Mouse (Mus musculus) limb, embryonic 11.5 days (tissue): ENCODE data around the gene Tma7. TPM values are rescaled to one million over a fixed set of nuclear protein-coding genes. Genes with fewer than 3 reads are reported as not detected.

Experiments used
- ATAC-seq: fragments of 200-750 bp; cut with Nextera tagmentation; 2 replicates; pipeline ENCODE4 v1.8.0; 2017; ENCODE audit warnings: low read depth; ENCODE audit not compliant: insufficient number of reproducible peaks, low FRiP score, low TSS enrichment
- DNase-seq: peaks from one replicate; pipeline ENCODE4 v3.0.0-alpha.2; 2015; ENCODE audit warnings: low spot score
- H3K27ac ChIP-seq: fragments of 300-500 bp; sonication (generic); replicated peaks from 2 replicates; pipeline ENCODE4 v1.5.1; 2014; ENCODE audit warnings: low read depth, mild to moderate bottlenecking, low read length
- H3K27me3 ChIP-seq: fragments of 300-500 bp; sonication (generic); 2 replicates; pipeline ENCODE4 v1.6.1; 2014; ENCODE audit warnings: mild to moderate bottlenecking, low read length, mixed read lengths; ENCODE audit not compliant: control insufficient read depth, insufficient read depth
- H3K36me3 ChIP-seq: fragments of 300-500 bp; sonication (generic); 2 replicates; pipeline ENCODE4 v1.6.1; 2014; ENCODE audit warnings: mild to moderate bottlenecking, low read length, moderate library complexity, mixed read lengths; ENCODE audit not compliant: control insufficient read depth, insufficient read depth
- H3K4me1 ChIP-seq: fragments of 300-500 bp; sonication (generic); 2 replicates; pipeline ENCODE4 v1.6.1; 2014; ENCODE audit warnings: low read length, mixed read lengths; ENCODE audit not compliant: control insufficient read depth, insufficient read depth
- H3K4me2 ChIP-seq: fragments of 300-500 bp; sonication (generic); 2 replicates; pipeline ENCODE4 v1.6.1; 2014; ENCODE audit warnings: low read depth, mild to moderate bottlenecking, moderate library complexity; ENCODE audit not compliant: severe bottlenecking
- H3K4me3 ChIP-seq: fragments of 300-500 bp; sonication (generic); 2 replicates; pipeline ENCODE4 v1.5.1; 2014; ENCODE audit warnings: low read depth, low read length
- H3K9ac ChIP-seq: fragments of 300-500 bp; sonication (generic); 2 replicates; pipeline ENCODE4 v1.6.1; 2014; ENCODE audit warnings: mild to moderate bottlenecking, low read length
- H3K9me3 ChIP-seq: fragments of 300-500 bp; sonication (generic); 2 replicates; pipeline ENCODE4 v1.6.1; 2016; ENCODE audit warnings: low read length; ENCODE audit not compliant: control insufficient read depth
- WGBS: fragments of 180-500 bp; shearing (Covaris S2); extraction: QIAGEN DNeasy Blood & Tissue Kit; methylation state at CpG from one replicate; pipeline ENCODE4 v1.1.7; 2014; 5-methylcytosine and 5-hydroxymethylcytosine counted together
- polyA plus RNA-seq: library from polyadenylated mRNA; unstranded; fragments of >200 nt; fragmentation: Nextera tagmentation; extraction: Ambion mirVana; gene quantifications from 2 replicates; pipeline ENCODE4 v1.2.1, GENCODE M21; 2014

Gene Tma7
- polyA plus RNA-seq, 1 experiment from 2014 or later: 871 TPM

- Histone ChIP-seq H3K4me2 (no peak overlapping the region), H3K4me3 (no peak overlapping the region), H3K36me3 (peaks cover 3% of the 10 kb centered on the region; the same call in 1 of the 2 replicates), H3K27ac (no peak overlapping the region), H3K27me3 (no peaks in the 10 kb centered on the region), H3K9ac (no peak overlapping the region), H3K9me3 (no peaks in the 10 kb centered on the region), H3K4me1 (no peaks in the 10 kb centered on the region)
- ATAC-seq (no peak), DNase-seq (peak; percentile 47)
- 48% methylated on average over 2 of the region's 2 CpGs for WGBS
These were observed 40.2 kb upstream of the Tma7 start for GRCm38 (mm10) chr9:109122553-109123085.

- H3K4me3 ChIP-seq: no peak overlapping the region
- no peaks in the 10 kb centered on the region for H3K4me1 ChIP-seq
- H3K4me2 ChIP-seq: no peak overlapping the region
- no peaks in the 10 kb centered on the region for H3K9me3 ChIP-seq
- ATAC-seq (no peak), DNase-seq (no peak)
- no peak overlapping the region for H3K9ac ChIP-seq
- H3K27ac ChIP-seq: no peak overlapping the region
- 90% methylated on average over 6 of the region's 6 CpGs for WGBS
- peaks cover 6% of the 10 kb centered on the region for H3K36me3 ChIP-seq
- H3K27me3 ChIP-seq: no peaks in the 10 kb centered on the region
These were observed 38.6 kb upstream of the Tma7 start for GRCm38 (mm10) chr9:109120956-109121355.

GRCm38 (mm10) chr9:109119571-109119970, 37.2 kb upstream of the Tma7 start:
- Histone ChIP-seq H3K9ac (no peak overlapping the region), H3K27ac (no peak overlapping the region), H3K36me3 (peaks cover 12% of the 10 kb centered on the region), H3K4me2 (no peak overlapping the region), H3K27me3 (no peaks in the 10 kb centered on the region), H3K4me3 (no peak overlapping the region), H3K4me1 (no peaks in the 10 kb centered on the region), H3K9me3 (no peaks in the 10 kb centered on the region)
- WGBS: 94% methylated on average over 9 of the region's 9 CpGs
- no peak for ATAC-seq
- DNase-seq: no peak

GRCm38 (mm10) chr9:109118106-109118505, 35.7 kb upstream of the Tma7 start:
- H3K4me2 ChIP-seq: no peak overlapping the region
- H3K9me3 ChIP-seq: no peaks in the 10 kb centered on the region
- H3K4me3 ChIP-seq: no peak overlapping the region
- WGBS: 98% methylated on average over 4 of the region's 4 CpGs
- no peaks in the 10 kb centered on the region for H3K27me3 ChIP-seq
- H3K27ac ChIP-seq: no peak overlapping the region
- no peaks in the 10 kb centered on the region for H3K4me1 ChIP-seq
- DNase-seq (no peak), ATAC-seq (no peak)
- peaks cover 20% of the 10 kb centered on the region for H3K36me3 ChIP-seq
- no peak overlapping the region for H3K9ac ChIP-seq

- H3K4me2 ChIP-seq: no peak overlapping the region
- peaks cover 34% of the 10 kb centered on the region for H3K36me3 ChIP-seq
- H3K4me1 ChIP-seq: no peaks in the 10 kb centered on the region
- no peak overlapping the region for H3K9ac ChIP-seq
- no peaks in the 10 kb centered on the region for H3K27me3 ChIP-seq
- 94% methylated on average over 10 of the region's 10 CpGs for WGBS
- no peak for ATAC-seq
- H3K27ac ChIP-seq: no peak overlapping the region
- no peaks in the 10 kb centered on the region for H3K9me3 ChIP-seq
- H3K4me3 ChIP-seq: no peak overlapping the region
- DNase-seq: no peak
These were observed 33.8 kb upstream of the Tma7 start for GRCm38 (mm10) chr9:109116205-109116604.

- no peaks in the 10 kb centered on the region for H3K4me1 ChIP-seq
- DNase-seq: no peak
- no peaks in the 10 kb centered on the region for H3K27me3 ChIP-seq
- no peak overlapping the region for H3K4me2 ChIP-seq
- no peak overlapping the region for H3K9ac ChIP-seq
- H3K27ac ChIP-seq: no peak overlapping the region
- ATAC-seq: no peak
- H3K36me3 ChIP-seq: peaks cover 43% of the 10 kb centered on the region
- no peaks in the 10 kb centered on the region for H3K9me3 ChIP-seq
- no peak overlapping the region for H3K4me3 ChIP-seq
- 87% methylated on average over 7 of the region's 7 CpGs for WGBS
These were observed 32.5 kb upstream of the Tma7 start for GRCm38 (mm10) chr9:109114871-109115270.

- Histone ChIP-seq H3K4me2 (no peak overlapping the region), H3K36me3 (peaks cover 49% of the 10 kb centered on the region), H3K27me3 (no peaks in the 10 kb centered on the region), H3K9me3 (no peaks in the 10 kb centered on the region), H3K4me3 (no peak overlapping the region), H3K27ac (no peak overlapping the region), H3K4me1 (no peaks in the 10 kb centered on the region), H3K9ac (no peak overlapping the region)
- ATAC-seq (no peak), DNase-seq (no peak)
- 97% methylated on average over 11 of the region's 11 CpGs for WGBS
These were observed 31.9 kb upstream of the Tma7 start for GRCm38 (mm10) chr9:109114276-109114675.

GRCm38 (mm10) chr9:109113331-109113730, 30.9 kb upstream of the Tma7 start:
- Histone ChIP-seq H3K27me3 (no peaks in the 10 kb centered on the region), H3K27ac (no peak overlapping the region), H3K4me2 (no peak overlapping the region), H3K9ac (no peak overlapping the region), H3K4me1 (no peaks in the 10 kb centered on the region), H3K36me3 (peaks cover 50% of the 10 kb centered on the region), H3K9me3 (no peaks in the 10 kb centered on the region), H3K4me3 (no peak overlapping the region)
- 90% methylated on average over 8 of the region's 8 CpGs for WGBS
- ATAC-seq (no peak), DNase-seq (no peak)

GRCm38 (mm10) chr9:109111591-109111990, 29.2 kb upstream of the Tma7 start:
- H3K27me3 ChIP-seq: no peaks in the 10 kb centered on the region
- H3K4me2 ChIP-seq: no peak overlapping the region
- DNase-seq: no peak
- 96% methylated on average over 9 of the region's 9 CpGs for WGBS
- H3K4me1 ChIP-seq: peaks cover 2% of the 10 kb centered on the region; the same call in 1 of the 2 replicates
- no peaks in the 10 kb centered on the region for H3K9me3 ChIP-seq
- H3K27ac ChIP-seq: no peak overlapping the region
- H3K36me3 ChIP-seq: peaks cover 50% of the 10 kb centered on the region
- no peak overlapping the region for H3K4me3 ChIP-seq
- ATAC-seq: no peak
- H3K9ac ChIP-seq: no peak overlapping the region
